Mouse (Mus musculus): Measurements from ENCODE around the gene Olfr481.

The Olfr481 gene

GRCm38 (mm10) chr7:108079555-108079954 is at the start of gene Olfr481:
Olfr481 (plus strand) TSS chr7:108079855.
- no peak for DNase-seq (ENCODE audit: low spot score)

GRCm38 (mm10) chr7:108033889-108034288 is 45.8 kb upstream of the Olfr481 start, which contains the start of gene Olfr478:
Olfr478 (minus strand) TSS chr7:108033989.
- DNase-seq (ENCODE audit: low spot score): no peak

GRCm38 (mm10) chr7:108050393-108050792 is 29.3 kb upstream of the Olfr481 start, which contains the start of gene Olfr479:
Olfr479 (plus strand) TSS chr7:108050693.
- no peak for DNase-seq (ENCODE audit: low spot score)

GRCm38 (mm10) chr7:108067246-108067645 is 12.4 kb upstream of the Olfr481 start, which contains the start of gene Olfr480:
Olfr480 (minus strand) TSS chr7:108067346.
- DNase-seq (ENCODE audit: low spot score): no peak

- no peak for DNase-seq (ENCODE audit: low spot score)
These were observed 17.8 kb downstream of the Olfr481 start, which contains the start of gene Olfr482 for GRCm38 (mm10) chr7:108097486-108097885. Olfr482 (minus strand) TSS chr7:108097586.

GRCm38 (mm10) chr7:108100549-108100948 is 20.9 kb downstream of the Olfr481 start, which contains the start of gene Olfr483:
Olfr483 (plus strand) TSS chr7:108100849.
- no peak for DNase-seq (ENCODE audit: low spot score)

- no peak for DNase-seq (ENCODE audit: low spot score)
These were observed 41.0 kb downstream of the Olfr481 start for GRCm38 (mm10) chr7:108120681-108121080.

- DNase-seq (ENCODE audit: low spot score): no peak
These were observed 41.8 kb downstream of the Olfr481 start for GRCm38 (mm10) chr7:108121416-108121815.

- no peak for DNase-seq (ENCODE audit: low spot score)
These were observed 47.7 kb downstream of the Olfr481 start, which contains the start of gene Olfr484 for GRCm38 (mm10) chr7:108127349-108127748. Olfr484 (minus strand) TSS chr7:108127449.

All from testis, postnatal 14 days (tissue).